Mouse (Mus musculus): ENCODE results near the gene Pcsk4. TPM values are rescaled to one million over a fixed set of nuclear protein-coding genes. Genes with fewer than 3 reads are reported as not detected.
A peak's percentile ranks its signal among the peaks of the same experiment; 100 is the strongest.
"Not testable (repeated sequence)": the region's sequence is repeated elsewhere in the genome, so short reads cannot be mapped to it uniquely, and the experiment has no call there.

Gene Pcsk4
- polyA plus RNA-seq, 1 experiment from 2014 or later: 4.7 TPM

DNA sequence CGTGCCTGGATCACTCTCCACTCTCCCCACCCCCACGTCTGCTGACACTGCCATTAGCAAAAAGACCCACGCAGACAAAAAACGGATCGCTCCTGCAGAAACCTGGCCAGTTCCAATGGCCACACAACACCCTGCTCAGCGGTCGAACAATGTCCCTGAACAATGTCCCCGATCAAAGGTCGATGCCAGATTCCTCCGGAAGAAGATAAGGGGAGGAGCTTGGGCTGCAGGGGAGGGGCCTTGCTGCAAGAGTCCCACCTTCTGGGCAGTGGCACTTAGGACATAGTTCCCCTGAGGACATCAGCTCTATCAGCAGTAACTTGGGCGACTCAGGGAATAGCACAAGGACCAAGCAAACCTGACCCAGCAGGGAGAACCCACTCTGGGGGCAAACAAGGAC is 22.6 kb upstream of the Pcsk4 start:
- Histone ChIP-seq H3K9me3 (ENCODE audit: control insufficient read depth, low read length) (no peaks in the 10 kb centered on the region), H3K4me3 (replicated peaks; ENCODE audit: low read length) (no peak overlapping the region), H3K27me3 (ENCODE audit: control insufficient read depth, insufficient read depth, low read length) (peaks cover 98% of the 10 kb centered on the region), H3K27ac (no peak overlapping the region), H3K36me3 (replicated peaks; ENCODE audit: control insufficient read depth, insufficient read depth) (no peaks in the 10 kb centered on the region), H3K4me2 (replicated peaks) (no peak overlapping the region), H3K9ac (no peak overlapping the region), H3K4me1 (replicated peaks; ENCODE audit: control insufficient read depth, insufficient read depth, low read length) (no peaks in the 10 kb centered on the region; the same call in 1 of the 2 replicates)
- 25% methylated on average over 11 of the region's 11 CpGs for WGBS
- ATAC-seq (ENCODE audit: low FRiP score) (no peak), DNase-seq (ENCODE audit: low spot score) (no peak)

DNA sequence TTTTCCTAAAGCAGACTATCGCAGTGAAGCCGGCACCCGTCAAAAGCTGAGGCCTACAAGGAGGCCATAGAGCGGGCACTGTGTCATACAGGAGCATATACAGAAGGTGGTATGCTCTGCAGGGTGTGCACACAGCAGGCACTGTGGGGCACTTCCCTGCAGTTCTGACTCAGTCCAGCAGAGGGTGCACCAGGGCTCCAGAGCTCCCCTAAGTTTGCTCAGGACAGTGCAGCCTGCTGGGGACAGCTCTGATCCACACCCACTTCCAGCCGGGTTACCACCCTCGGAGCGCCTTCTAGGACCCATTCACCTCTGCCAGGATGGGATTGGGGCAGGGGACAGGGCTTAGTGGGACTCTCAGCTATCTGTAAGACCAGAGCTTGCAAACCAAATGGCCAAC is 21.0 kb upstream of the Pcsk4 start:
- WGBS: 6% methylated on average over 7 of the region's 7 CpGs
- Histone ChIP-seq H3K9me3 (ENCODE audit: control insufficient read depth, low read length) (no peaks in the 10 kb centered on the region), H3K27me3 (ENCODE audit: control insufficient read depth, insufficient read depth, low read length) (peaks cover 98% of the 10 kb centered on the region), H3K36me3 (replicated peaks; ENCODE audit: control insufficient read depth, insufficient read depth) (no peaks in the 10 kb centered on the region), H3K27ac (no peak overlapping the region), H3K4me3 (replicated peaks; ENCODE audit: low read length) (no peak overlapping the region), H3K9ac (no peak overlapping the region), H3K4me1 (replicated peaks; ENCODE audit: control insufficient read depth, insufficient read depth, low read length) (no peaks in the 10 kb centered on the region), H3K4me2 (replicated peaks) (no peak overlapping the region)
- peak; percentile 80 for DNase-seq (ENCODE audit: low spot score)
- ATAC-seq (ENCODE audit: low FRiP score): peak; percentile 62

DNA sequence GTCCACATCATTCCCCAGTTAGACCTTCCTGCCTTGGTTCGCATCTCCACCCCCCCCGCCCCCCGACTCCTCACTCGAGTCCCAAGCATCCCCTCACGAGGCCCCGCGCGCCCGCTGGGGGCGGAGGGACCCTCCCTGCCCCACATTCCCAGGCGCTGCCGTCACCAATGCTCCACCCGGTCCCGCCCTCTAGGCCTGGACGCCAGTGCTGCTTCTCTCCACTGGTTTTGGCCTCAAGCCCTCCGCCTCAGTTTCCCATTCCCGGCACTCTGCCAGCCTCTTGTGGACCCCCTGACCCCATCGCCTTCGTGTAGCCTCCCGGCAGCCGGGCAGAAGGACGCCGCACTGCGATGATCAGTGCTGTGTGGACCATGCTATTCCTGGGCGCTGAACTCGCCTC is 19.7 kb upstream of the Pcsk4 start:
- H3K4me2 ChIP-seq (replicated peaks): no peak overlapping the region
- WGBS: 17% methylated on average over 24 of the region's 26 CpGs
- ATAC-seq (ENCODE audit: low FRiP score): no peak

DNA sequence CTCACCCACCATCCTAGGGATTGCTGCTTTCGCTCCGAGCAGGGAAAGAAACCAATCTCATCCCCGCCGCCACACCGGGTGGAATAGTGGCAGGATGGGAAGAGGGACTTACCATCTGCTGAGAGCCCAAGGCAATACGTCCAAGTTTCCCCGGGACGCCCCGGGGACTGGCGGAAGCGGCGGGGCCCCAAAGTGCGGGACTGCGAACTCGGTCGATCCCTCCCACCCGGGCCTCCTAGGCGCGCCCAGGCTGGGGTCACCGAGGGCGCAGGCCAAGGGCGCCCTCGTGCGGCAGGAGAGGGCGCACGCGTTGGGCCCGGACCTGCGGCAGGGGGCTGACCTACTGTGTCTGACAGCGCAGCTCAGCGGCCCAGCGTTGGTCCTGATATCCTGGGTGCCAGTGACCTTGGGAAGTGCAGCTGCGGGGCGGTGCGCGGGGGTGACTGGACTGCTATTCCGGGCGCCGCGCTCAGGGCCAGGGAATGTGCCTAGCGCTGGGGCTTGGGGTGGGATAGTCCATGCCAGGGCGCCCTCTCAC is 19.0 kb upstream of the Pcsk4 start, which contains the start of gene Adamtsl5:
Adamtsl5 (minus strand) TSS at position 169 of the 538 bp plus-strand sequence.
- no peak within 1 kb of the TSS for H3K4me3 ChIP-seq (replicated peaks; ENCODE audit: low read length)
- 1% methylated on average over 42 of the region's 42 CpGs for WGBS
- no peaks in the 10 kb centered on the region for H3K9me3 ChIP-seq (ENCODE audit: control insufficient read depth, low read length)
- H3K9ac ChIP-seq: no peak within 1 kb of the TSS
- peaks cover 99% of the 10 kb centered on the region for H3K27me3 ChIP-seq (ENCODE audit: control insufficient read depth, insufficient read depth, low read length)
- peak within 1 kb of the TSS; percentile 29 for H3K4me2 ChIP-seq (replicated peaks)
- H3K4me1 ChIP-seq (replicated peaks; ENCODE audit: control insufficient read depth, insufficient read depth, low read length): peaks cover 3% of the 10 kb centered on the region
- no peak within 1 kb of the TSS for H3K27ac ChIP-seq
- H3K36me3 ChIP-seq (replicated peaks; ENCODE audit: control insufficient read depth, insufficient read depth): no peaks in the 10 kb centered on the region
- no peak for DNase-seq (ENCODE audit: low spot score)
- peak; percentile 24; the same call in 1 of the 2 replicates for ATAC-seq (ENCODE audit: low FRiP score)

More for the DNA sequence above, 19.7 kb upstream of the Pcsk4 start:
- no peaks in the 10 kb centered on the region for H3K4me1 ChIP-seq (replicated peaks; ENCODE audit: control insufficient read depth, insufficient read depth, low read length)
- no peaks in the 10 kb centered on the region for H3K36me3 ChIP-seq (replicated peaks; ENCODE audit: control insufficient read depth, insufficient read depth)
- no peak overlapping the region for H3K4me3 ChIP-seq (replicated peaks; ENCODE audit: low read length)
- peaks cover 99% of the 10 kb centered on the region for H3K27me3 ChIP-seq (ENCODE audit: control insufficient read depth, insufficient read depth, low read length)
- no peak for DNase-seq (ENCODE audit: low spot score)
- H3K27ac ChIP-seq: no peak overlapping the region
- no peaks in the 10 kb centered on the region for H3K9me3 ChIP-seq (ENCODE audit: control insufficient read depth, low read length)
- no peak overlapping the region for H3K9ac ChIP-seq

DNA sequence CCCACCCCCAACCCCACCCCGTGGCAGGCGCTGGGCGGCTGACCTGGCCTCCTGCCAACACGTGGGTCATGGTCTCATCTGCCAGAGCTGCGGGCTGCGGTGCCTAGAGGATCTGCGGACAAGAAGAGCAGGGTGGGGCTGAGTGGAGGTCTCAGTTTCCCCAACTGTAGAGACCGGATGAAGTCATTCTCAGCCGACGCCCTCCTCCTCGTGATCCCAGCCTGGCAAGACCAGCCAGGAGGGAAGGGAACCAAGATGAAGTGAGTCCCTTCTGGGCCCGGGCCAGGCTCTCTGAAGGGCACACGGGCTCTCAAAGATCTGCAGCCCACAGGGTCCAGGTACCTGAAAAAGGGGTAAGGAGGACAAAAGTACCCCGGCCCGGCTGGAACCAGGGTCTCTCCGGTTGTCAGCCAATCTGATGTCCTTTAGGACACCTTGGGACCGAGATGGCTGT is 18.2 kb upstream of the Pcsk4 start:
- Histone ChIP-seq H3K9me3 (ENCODE audit: control insufficient read depth, low read length) (no peaks in the 10 kb centered on the region), H3K4me3 (replicated peaks; ENCODE audit: low read length) (no peak overlapping the region), H3K4me2 (replicated peaks) (no peak overlapping the region), H3K36me3 (replicated peaks; ENCODE audit: control insufficient read depth, insufficient read depth) (no peaks in the 10 kb centered on the region), H3K9ac (no peak overlapping the region), H3K4me1 (replicated peaks; ENCODE audit: control insufficient read depth, insufficient read depth, low read length) (peaks cover 8% of the 10 kb centered on the region), H3K27ac (no peak overlapping the region), H3K27me3 (ENCODE audit: control insufficient read depth, insufficient read depth, low read length) (peaks cover 99% of the 10 kb centered on the region)
- DNase-seq (ENCODE audit: low spot score): no peak
- no peak for ATAC-seq (ENCODE audit: low FRiP score)
- WGBS: 14% methylated on average over 17 of the region's 17 CpGs

DNA sequence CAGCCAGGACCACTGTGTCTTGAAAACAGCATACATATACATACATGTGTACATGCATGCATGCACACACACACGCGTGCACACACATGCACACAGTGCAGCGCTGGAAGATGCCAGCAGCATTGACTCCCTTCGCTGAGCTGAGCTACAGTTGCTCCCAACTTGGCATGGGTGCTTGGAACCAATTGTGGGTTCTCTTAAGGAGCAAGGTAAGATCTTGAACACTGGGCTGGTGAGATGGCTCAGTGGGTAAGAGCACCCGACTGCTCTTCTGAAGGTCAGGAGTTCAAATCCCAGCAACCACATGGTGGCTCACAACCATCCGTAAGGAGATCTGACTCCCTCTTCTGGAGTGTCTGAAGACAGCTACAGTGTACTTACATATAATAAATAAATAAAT is 16.6 kb upstream of the Pcsk4 start:
- peaks cover 14% of the 10 kb centered on the region for H3K4me1 ChIP-seq (replicated peaks; ENCODE audit: control insufficient read depth, insufficient read depth, low read length)
- H3K27me3 ChIP-seq (ENCODE audit: control insufficient read depth, insufficient read depth, low read length): peaks cover 99% of the 10 kb centered on the region
- H3K9me3 ChIP-seq (ENCODE audit: control insufficient read depth, low read length); H3K27ac ChIP-seq; H3K4me3 ChIP-seq (replicated peaks; ENCODE audit: low read length); DNase-seq (ENCODE audit: low spot score); H3K4me2 ChIP-seq (replicated peaks); H3K36me3 ChIP-seq (replicated peaks; ENCODE audit: control insufficient read depth, insufficient read depth); ATAC-seq (ENCODE audit: low FRiP score); H3K9ac ChIP-seq: not testable (repeated sequence)
- WGBS: 75% methylated on average over 5 of the region's 6 CpGs

DNA sequence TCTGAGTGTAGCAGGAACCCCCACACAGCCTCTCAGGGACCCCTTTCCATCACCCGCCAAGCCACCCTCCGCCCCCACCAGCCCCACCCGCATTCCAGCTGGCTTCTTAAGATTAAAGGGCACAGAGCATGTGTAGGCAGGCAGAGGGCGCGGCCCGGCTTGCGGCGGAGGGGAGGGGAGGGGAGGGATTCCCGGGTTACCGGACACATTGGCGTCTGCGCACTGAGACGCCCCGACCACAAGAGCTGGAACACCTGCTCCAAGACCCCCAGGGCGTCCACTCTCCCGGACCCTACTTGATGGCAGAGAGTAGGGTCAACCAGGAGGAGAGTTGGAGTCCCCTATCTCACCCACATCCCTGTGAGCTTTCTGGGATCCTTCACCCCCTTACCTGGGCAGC is 15.8 kb upstream of the Pcsk4 start:
- peaks cover 14% of the 10 kb centered on the region for H3K4me1 ChIP-seq (replicated peaks; ENCODE audit: control insufficient read depth, insufficient read depth, low read length)
- no peaks in the 10 kb centered on the region for H3K36me3 ChIP-seq (replicated peaks; ENCODE audit: control insufficient read depth, insufficient read depth)
- H3K27ac ChIP-seq: no peak overlapping the region
- no peak overlapping the region for H3K9ac ChIP-seq
- ATAC-seq (ENCODE audit: low FRiP score) (no peak), DNase-seq (ENCODE audit: low spot score) (no peak)
- no peak overlapping the region for H3K4me2 ChIP-seq (replicated peaks)
- H3K27me3 ChIP-seq (ENCODE audit: control insufficient read depth, insufficient read depth, low read length): peaks cover 100% of the 10 kb centered on the region
- H3K4me3 ChIP-seq (replicated peaks; ENCODE audit: low read length): no peak overlapping the region
- no peaks in the 10 kb centered on the region for H3K9me3 ChIP-seq (ENCODE audit: control insufficient read depth, low read length)
- 2% methylated on average over 16 of the region's 16 CpGs for WGBS

DNA sequence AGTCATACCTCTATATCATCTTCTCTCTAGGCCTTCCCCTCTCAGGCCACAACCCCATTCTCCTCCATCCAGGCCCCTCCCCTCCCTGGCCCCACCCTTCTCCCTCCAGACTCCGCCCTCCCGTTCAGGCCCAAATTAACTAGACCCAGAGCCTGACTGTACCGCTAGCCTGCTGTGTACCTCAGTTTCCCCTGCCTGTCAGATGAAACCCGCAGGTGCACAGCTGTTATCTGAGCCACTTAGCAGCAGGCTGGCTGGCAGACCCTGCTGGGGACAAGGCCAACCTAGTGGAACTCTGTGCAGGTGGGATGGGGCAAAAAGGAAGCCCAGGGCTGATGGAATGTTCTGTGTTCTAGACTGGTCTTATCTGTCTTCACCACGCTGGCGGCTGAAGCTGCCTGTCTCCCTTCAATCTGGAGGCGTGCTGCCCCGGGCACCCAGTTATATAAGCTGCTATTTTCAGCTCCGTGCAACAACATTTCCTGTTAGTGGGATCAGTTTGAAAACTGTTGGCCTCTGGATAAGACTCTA is 14.9 kb upstream of the Pcsk4 start:
- H3K4me2 ChIP-seq (replicated peaks): no peak overlapping the region
- no peaks in the 10 kb centered on the region for H3K36me3 ChIP-seq (replicated peaks; ENCODE audit: control insufficient read depth, insufficient read depth)
- 41% methylated on average over 9 of the region's 9 CpGs for WGBS
- H3K27me3 ChIP-seq (ENCODE audit: control insufficient read depth, insufficient read depth, low read length): peaks cover 91% of the 10 kb centered on the region
- no peak overlapping the region for H3K27ac ChIP-seq
- H3K4me3 ChIP-seq (replicated peaks; ENCODE audit: low read length): no peak overlapping the region
- peaks cover 14% of the 10 kb centered on the region for H3K4me1 ChIP-seq (replicated peaks; ENCODE audit: control insufficient read depth, insufficient read depth, low read length)
- no peaks in the 10 kb centered on the region for H3K9me3 ChIP-seq (ENCODE audit: control insufficient read depth, low read length)
- ATAC-seq (ENCODE audit: low FRiP score): no peak
- no peak for DNase-seq (ENCODE audit: low spot score)
- no peak overlapping the region for H3K9ac ChIP-seq

DNA sequence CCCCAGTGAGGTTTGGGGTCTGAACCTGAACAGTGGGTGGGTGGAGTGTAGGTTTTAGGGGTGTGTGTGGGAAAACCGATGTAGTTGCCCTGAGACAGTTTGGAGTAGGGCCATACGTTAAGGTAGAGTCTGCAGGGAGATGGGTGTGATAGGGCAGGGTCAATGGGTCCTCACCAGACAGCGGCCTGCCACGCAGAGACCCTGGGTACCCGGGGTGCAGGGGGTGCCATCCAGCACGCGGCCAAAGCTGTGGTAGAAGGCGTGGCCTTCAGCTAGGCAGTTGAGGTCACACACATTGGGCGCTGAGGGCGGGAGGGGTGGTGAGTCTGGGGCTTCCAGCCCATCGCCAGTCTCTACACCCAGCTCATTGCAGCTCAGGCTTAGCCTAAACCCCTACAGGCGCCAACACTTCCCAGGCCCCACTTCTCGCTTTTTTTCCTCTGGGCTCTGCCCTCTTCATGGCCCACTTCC is 14.2 kb upstream of the Pcsk4 start:
- Histone ChIP-seq H3K4me2 (replicated peaks) (peak overlapping the region; percentile 48), H3K36me3 (replicated peaks; ENCODE audit: control insufficient read depth, insufficient read depth) (no peaks in the 10 kb centered on the region), H3K4me1 (replicated peaks; ENCODE audit: control insufficient read depth, insufficient read depth, low read length) (peaks cover 14% of the 10 kb centered on the region), H3K27me3 (ENCODE audit: control insufficient read depth, insufficient read depth, low read length) (peaks cover 84% of the 10 kb centered on the region), H3K9me3 (ENCODE audit: control insufficient read depth, low read length) (no peaks in the 10 kb centered on the region), H3K9ac (0 out of 2 replicates have a peak overlapping the region, but pooled peaks have one; percentile 16), H3K27ac (no peak overlapping the region), H3K4me3 (replicated peaks; ENCODE audit: low read length) (peak overlapping the region; percentile 26)
- ATAC-seq (ENCODE audit: low FRiP score): peak; percentile 12
- DNase-seq (ENCODE audit: low spot score): no peak
- WGBS: 25% methylated on average over 13 of the region's 13 CpGs

Data from hindbrain, embryonic 14.5 days (tissue).